Mouse (Mus musculus) embryonic facial prominence, embryonic 11.5 days (tissue): Measurements from ENCODE around the gene Tcf7l1. TPM values are rescaled to one million over a fixed set of nuclear protein-coding genes. Genes with fewer than 3 reads are reported as not detected.
A peak's percentile ranks its signal among the peaks of the same experiment; 100 is the strongest.

ENCODE experiments used
- ATAC-seq: fragments of 200-750 bp; cut with Nextera tagmentation; replicated peaks from 2 replicates; pipeline ENCODE4 v1.8.0; 2017; ENCODE audit warnings: low read depth; ENCODE audit not compliant: insufficient number of reproducible peaks, low FRiP score, low TSS enrichment
- DNase-seq: peaks from one replicate; pipeline ENCODE4 v3.0.0-alpha.2; 2015; ENCODE audit warnings: low spot score
- H3K27ac ChIP-seq: fragments of 300-500 bp; sonication (generic); replicated peaks from 2 replicates; pipeline ENCODE4 v1.5.1; 2014; ENCODE audit warnings: mild to moderate bottlenecking, low read depth, low read length, control low read depth
- H3K27me3 ChIP-seq: fragments of 300-500 bp; sonication (generic); 2 replicates; pipeline ENCODE4 v1.6.1; 2014; ENCODE audit warnings: mild to moderate bottlenecking, low read length, moderate library complexity, mixed read lengths; ENCODE audit not compliant: control insufficient read depth, insufficient read depth
- H3K36me3 ChIP-seq: fragments of 300-500 bp; sonication (generic); replicated peaks from 2 replicates; pipeline ENCODE4 v1.6.1; 2014; ENCODE audit warnings: low read depth, mild to moderate bottlenecking, low read length, moderate library complexity, mixed read lengths; ENCODE audit not compliant: control insufficient read depth, insufficient read depth
- H3K4me1 ChIP-seq: fragments of 300-500 bp; sonication (generic); 2 replicates; pipeline ENCODE4 v1.6.1; 2014; ENCODE audit warnings: low read length, mixed read lengths; ENCODE audit not compliant: control insufficient read depth, insufficient read depth
- H3K4me2 ChIP-seq: fragments of 300-500 bp; sonication (generic); 2 replicates; pipeline ENCODE4 v1.6.1; 2014; ENCODE audit warnings: low read depth, mild to moderate bottlenecking, control low read depth, low read length, moderate library complexity
- H3K4me3 ChIP-seq: fragments of 300-500 bp; sonication (generic); 2 replicates; pipeline ENCODE4 v1.5.1; 2014; ENCODE audit warnings: low read depth, low read length, control low read depth
- H3K9ac ChIP-seq: fragments of 300-500 bp; sonication (generic); replicated peaks from 2 replicates; pipeline ENCODE4 v1.6.1; 2014; ENCODE audit warnings: mild to moderate bottlenecking, control low read depth, low read length
- H3K9me3 ChIP-seq: fragments of 300-500 bp; sonication (generic); replicated peaks from 2 replicates; pipeline ENCODE4 v1.6.1; 2016; ENCODE audit warnings: mild to moderate bottlenecking, low read length, inconsistent platforms, mixed read lengths; ENCODE audit not compliant: control insufficient read depth
- WGBS: fragments of 180-500 bp; shearing (Covaris S2); extraction: QIAGEN DNeasy Blood & Tissue Kit; methylation state at CpG from one replicate; pipeline ENCODE4 v1.1.7; 2014; 5-methylcytosine and 5-hydroxymethylcytosine counted together
- polyA plus RNA-seq: library from polyadenylated mRNA; unstranded; fragments of >200 nt; fragmentation: Nextera tagmentation; extraction: Ambion mirVana; gene quantifications from 2 replicates; pipeline ENCODE4 v1.2.1, GENCODE M21; 2014

Gene Tcf7l1
- polyA plus RNA-seq, 1 experiment from 2014 or later, result 23.6 TPM

DNA sequence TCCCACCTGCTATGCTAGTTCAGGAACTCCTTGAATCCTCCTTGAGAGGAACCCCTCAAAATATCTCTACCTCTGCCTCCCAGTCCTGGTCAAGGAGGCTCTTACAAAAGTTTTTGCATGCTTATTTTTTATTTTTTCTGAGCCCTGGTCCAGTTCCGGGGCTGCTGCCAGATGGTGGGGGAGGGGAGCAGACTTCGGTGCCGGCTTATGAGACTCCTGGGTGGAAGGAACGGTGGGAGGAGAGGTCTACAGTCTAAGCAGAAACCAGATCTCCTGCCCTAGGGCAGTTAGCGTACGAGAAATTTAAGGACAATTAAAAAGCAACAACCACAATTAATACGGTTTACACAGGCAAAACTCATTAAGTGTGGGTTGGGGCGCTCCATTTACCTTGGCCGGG lies 110.4 kb downstream of the Tcf7l1 start:
- Histone ChIP-seq H3K4me1 (peaks cover 14% of the 10 kb centered on the region), H3K4me3 (no peak overlapping the region), H3K9me3 (no peaks in the 10 kb centered on the region), H3K9ac (no peak overlapping the region), H3K4me2 (no peak overlapping the region), H3K27ac (no peak overlapping the region), H3K27me3 (no peaks in the 10 kb centered on the region), H3K36me3 (no peaks in the 10 kb centered on the region)
- 10% methylated on average over 9 of the region's 9 CpGs for WGBS
- DNase-seq (peak; percentile 65), ATAC-seq (no peak)

GRCm38 (mm10) chr6:72677510-72678220 lies 111.4 kb downstream of the Tcf7l1 start:
- Histone ChIP-seq H3K9me3 (no peaks in the 10 kb centered on the region), H3K4me3 (peak overlapping the region; percentile 21), H3K9ac (peak overlapping the region; percentile 10), H3K4me2 (peak overlapping the region; percentile 14), H3K4me1 (peaks cover 14% of the 10 kb centered on the region), H3K27me3 (no peaks in the 10 kb centered on the region), H3K36me3 (no peaks in the 10 kb centered on the region), H3K27ac (peak overlapping the region; percentile 90)
- DNase-seq, result peak; percentile 92
- ATAC-seq, result peak; percentile 68
- WGBS, result 8% methylated on average over 11 of the region's 11 CpGs

DNA sequence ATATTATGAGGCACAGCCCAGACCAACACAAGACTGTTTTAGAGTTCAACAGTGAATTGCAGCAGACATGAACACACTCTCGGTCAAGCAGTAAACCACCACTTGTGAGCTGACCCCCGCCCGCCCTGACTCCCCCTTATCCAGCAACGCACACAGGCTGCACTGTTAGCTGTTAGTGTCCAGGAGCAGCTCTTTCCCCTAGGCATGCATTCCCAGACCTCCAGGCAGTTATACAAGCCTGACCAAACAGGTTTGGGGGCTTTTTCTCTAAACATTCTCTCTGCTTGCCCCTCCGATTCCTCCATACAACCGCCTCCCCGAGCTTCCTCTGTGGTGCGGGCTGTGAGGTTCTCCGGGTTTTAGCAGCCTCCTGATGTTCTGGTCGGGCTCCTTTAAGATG lies 112.0 kb downstream of the Tcf7l1 start:
- H3K27ac ChIP-seq, result peak overlapping the region; percentile 90
- peak overlapping the region; percentile 10 for H3K9ac ChIP-seq
- H3K4me1 ChIP-seq, result peaks cover 14% of the 10 kb centered on the region
- no peaks in the 10 kb centered on the region for H3K9me3 ChIP-seq
- H3K4me2 ChIP-seq, result peak overlapping the region; percentile 14
- 4% methylated on average over 10 of the region's 10 CpGs for WGBS
- H3K36me3 ChIP-seq, result no peaks in the 10 kb centered on the region
- DNase-seq, result no peak
- H3K27me3 ChIP-seq, result no peaks in the 10 kb centered on the region
- ATAC-seq, result peak; percentile 17
- peak overlapping the region; percentile 21 for H3K4me3 ChIP-seq

DNA sequence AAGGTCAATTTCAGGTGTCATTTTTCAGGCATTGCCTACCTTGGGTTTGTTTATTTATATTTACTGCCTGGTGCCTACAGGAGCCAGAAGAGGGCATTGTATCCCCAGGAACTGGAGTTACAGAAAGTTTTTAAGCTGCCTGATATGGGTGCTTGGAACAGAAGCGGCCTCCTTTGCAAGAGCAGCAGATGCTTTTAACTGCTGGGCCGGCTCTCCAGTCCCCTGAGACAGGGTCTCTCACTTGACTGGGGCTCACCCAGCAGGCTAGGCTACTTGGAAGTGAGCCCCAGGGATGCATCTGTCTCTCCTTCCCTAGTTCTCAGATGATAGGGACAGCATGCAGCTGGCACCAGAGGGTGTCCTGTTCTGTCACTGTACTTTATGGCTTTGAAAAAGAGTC lies 112.7 kb downstream of the Tcf7l1 start:
- Histone ChIP-seq H3K27ac (peak overlapping the region; percentile 90), H3K4me1 (peaks cover 11% of the 10 kb centered on the region)

GRCm38 (mm10) chr6:72673751-72674150 lies 115.3 kb downstream of the Tcf7l1 start:
- DNase-seq, result no peak
- ATAC-seq, result no peak
- Histone ChIP-seq H3K27ac (no peak overlapping the region; the same call in 1 of the 2 replicates), H3K4me3 (no peak overlapping the region), H3K36me3 (no peaks in the 10 kb centered on the region), H3K9me3 (no peaks in the 10 kb centered on the region), H3K4me2 (no peak overlapping the region), H3K9ac (no peak overlapping the region), H3K4me1 (peaks cover 8% of the 10 kb centered on the region), H3K27me3 (no peaks in the 10 kb centered on the region)

More for the DNA sequence above, 112.7 kb downstream of the Tcf7l1 start:
- Histone ChIP-seq H3K9me3 (no peaks in the 10 kb centered on the region), H3K4me3 (no peak overlapping the region), H3K4me2 (no peak overlapping the region), H3K9ac (no peak overlapping the region), H3K27me3 (no peaks in the 10 kb centered on the region), H3K36me3 (no peaks in the 10 kb centered on the region)
- no peak for ATAC-seq
- DNase-seq, result peak; percentile 48
- 41% methylated on average over 2 of the region's 2 CpGs for WGBS

DNA sequence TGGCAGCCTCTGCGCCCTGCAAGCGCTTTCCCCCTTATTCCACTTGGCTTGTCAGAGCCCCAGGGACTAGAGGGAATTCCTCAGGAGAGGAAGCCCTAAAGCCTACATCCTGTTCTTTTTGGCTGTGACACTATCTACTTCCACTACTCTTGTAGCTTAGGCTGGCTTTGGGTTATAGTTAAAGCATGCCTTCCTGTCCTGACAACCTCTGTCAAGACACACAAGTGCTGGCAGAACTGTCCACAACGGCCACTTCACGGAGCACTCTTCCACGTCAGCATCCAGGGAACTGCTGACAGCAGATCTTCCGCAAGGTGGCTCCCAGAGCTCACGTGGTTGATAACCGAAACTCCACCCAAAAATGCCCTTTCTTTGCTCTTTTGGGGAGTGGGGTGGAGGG lies 117.9 kb downstream of the Tcf7l1 start:
- H3K4me3 ChIP-seq, result no peak overlapping the region
- ATAC-seq, result no peak
- no peak overlapping the region for H3K9ac ChIP-seq
- WGBS, result 76% methylated on average over 8 of the region's 8 CpGs
- H3K27ac ChIP-seq, result no peak overlapping the region
- H3K27me3 ChIP-seq, result no peaks in the 10 kb centered on the region
- DNase-seq, result no peak
- H3K36me3 ChIP-seq, result no peaks in the 10 kb centered on the region
- no peaks in the 10 kb centered on the region; the same call in 1 of the 2 replicates for H3K4me1 ChIP-seq
- H3K9me3 ChIP-seq, result no peaks in the 10 kb centered on the region
- no peak overlapping the region for H3K4me2 ChIP-seq

GRCm38 (mm10) chr6:72667021-72667420 lies 122.0 kb downstream of the Tcf7l1 start:
- DNase-seq, result peak; percentile 67
- no peak overlapping the region for H3K4me2 ChIP-seq
- no peak overlapping the region for H3K27ac ChIP-seq
- no peak overlapping the region for H3K9ac ChIP-seq
- H3K27me3 ChIP-seq, result no peaks in the 10 kb centered on the region
- H3K4me1 ChIP-seq, result no peaks in the 10 kb centered on the region
- ATAC-seq, result no peak
- H3K36me3 ChIP-seq, result no peaks in the 10 kb centered on the region
- no peak overlapping the region for H3K4me3 ChIP-seq
- WGBS, result 75% methylated on average over 4 of the region's 4 CpGs
- no peaks in the 10 kb centered on the region for H3K9me3 ChIP-seq

DNA sequence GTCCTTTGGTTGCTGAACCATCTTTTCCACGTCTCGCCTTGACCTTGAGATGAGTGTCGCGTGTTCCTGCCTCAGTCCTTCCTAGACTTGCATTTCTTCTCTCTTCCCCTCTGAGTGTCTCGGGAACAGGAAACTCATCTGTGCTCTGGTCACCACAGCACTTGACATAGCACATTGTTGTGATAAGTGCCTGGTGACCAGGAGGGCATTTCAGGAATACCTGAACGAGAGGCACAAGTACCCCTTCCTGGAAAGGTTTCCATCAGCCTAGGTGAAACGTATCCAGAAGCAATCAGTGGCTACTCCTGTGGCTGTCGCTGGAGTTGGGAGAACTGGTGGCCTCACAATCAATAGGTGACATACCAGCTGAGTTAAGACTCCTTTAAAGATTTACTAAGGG lies 124.8 kb downstream of the Tcf7l1 start:
- DNase-seq, result no peak
- H3K4me3 ChIP-seq, result no peak overlapping the region
- no peaks in the 10 kb centered on the region for H3K4me1 ChIP-seq
- no peak for ATAC-seq
- no peak overlapping the region for H3K9ac ChIP-seq
- H3K27me3 ChIP-seq, result no peaks in the 10 kb centered on the region
- H3K27ac ChIP-seq, result no peak overlapping the region
- H3K9me3 ChIP-seq, result no peaks in the 10 kb centered on the region
- WGBS, result 72% methylated on average over 8 of the region's 8 CpGs
- no peaks in the 10 kb centered on the region for H3K36me3 ChIP-seq
- no peak overlapping the region for H3K4me2 ChIP-seq
